Mouse (Mus musculus): ENCODE measurements around the gene Ddx58.

Ddx58 gene

DNA sequence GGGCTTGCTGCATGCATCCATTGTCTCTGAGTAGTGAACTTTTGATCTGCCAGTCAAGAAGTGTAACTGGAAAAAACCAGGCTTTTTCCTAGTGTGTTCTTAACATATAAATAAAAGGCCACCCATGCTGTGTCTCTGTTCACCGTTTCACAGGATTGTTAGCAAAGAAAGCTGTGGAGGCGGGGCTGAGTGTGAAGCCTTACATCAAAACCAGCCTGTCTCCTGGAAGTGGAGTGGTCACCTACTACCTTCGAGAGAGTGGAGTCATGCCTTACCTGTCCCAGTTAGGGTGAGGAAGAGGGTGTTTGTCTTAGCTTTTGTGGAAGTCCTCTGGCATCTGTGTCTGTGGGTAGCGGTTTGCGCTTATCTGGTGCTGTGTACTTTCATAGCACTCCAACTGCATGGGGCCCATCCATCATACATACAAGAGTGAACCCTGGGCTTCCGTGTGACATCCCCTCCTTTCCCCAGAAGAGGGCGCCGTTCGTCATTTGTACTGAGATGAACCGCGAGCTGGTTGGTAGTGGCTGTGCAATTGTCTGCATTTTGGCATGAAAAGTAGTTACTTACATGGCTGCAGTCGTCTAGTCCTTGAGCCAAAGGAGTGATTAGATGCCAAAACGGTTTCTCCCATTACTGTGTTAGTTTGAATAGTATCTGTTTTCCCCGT is 56.8 kb downstream of the Ddx58 start:
- peak; percentile 64 for DNase-seq (ENCODE audit: low read depth)

DNA sequence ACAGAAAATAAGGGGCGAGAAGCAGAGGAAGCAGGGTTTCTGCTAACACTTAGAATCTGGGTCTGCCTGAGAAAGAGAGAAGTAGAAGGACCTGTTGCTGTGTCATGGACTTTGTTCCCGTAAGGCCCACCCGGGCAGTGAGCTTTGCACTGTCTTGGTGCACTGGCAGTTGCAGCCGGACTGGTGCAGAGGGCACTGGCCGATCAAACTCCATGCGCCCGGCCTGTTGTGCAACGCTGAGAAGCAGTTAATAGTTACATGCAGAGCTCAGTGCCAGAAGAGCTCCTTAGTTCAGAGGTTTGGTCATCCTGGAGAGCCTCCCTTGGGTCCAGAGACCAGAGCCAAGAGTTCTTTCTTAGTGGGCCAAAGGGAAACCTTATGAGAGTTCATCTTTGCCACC is 57.9 kb downstream of the Ddx58 start:
- DNase-seq (ENCODE audit: low read depth), result no peak

DNA sequence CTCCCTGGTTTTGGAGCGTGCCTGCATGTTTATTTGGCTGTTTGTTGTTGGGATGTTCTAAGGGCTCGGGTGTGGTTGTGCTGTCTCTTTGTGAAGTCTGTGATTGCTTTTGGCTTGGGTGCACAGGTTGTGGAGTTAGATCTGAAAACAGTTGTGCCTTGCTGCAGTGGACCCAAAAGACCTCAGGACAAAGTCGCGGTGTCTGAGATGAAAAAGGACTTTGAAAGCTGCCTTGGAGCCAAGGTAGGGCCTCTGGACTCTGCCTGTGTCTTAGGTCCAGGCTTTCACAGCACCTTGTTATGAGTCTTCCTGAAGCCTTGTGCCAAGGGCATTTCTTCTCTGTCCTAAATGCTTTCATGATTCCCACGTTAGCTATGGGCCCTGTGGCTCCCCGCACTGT is 59.6 kb downstream of the Ddx58 start:
- DNase-seq (ENCODE audit: low read depth), result no peak

DNA sequence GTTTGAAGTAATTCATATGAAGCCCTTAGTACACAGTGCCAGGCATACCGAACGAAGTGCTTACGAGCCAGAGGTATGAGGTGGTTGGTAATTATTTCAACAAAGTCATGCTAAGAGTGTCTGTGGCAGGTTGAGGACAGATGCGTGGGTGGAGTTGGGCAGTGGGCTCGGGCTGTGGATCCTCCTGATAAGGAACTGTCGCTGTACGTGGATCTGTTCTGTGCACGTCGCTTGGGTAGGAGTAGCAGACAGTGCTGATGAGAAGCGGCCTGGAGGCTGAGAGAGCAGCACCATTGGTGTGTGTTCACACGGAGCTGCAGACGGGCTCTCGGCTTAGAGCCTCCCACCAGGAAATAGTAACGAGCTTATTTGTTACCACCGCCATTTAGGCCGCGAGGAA is 61.0 kb downstream of the Ddx58 start:
- DNase-seq (ENCODE audit: low read depth), result no peak

DNA sequence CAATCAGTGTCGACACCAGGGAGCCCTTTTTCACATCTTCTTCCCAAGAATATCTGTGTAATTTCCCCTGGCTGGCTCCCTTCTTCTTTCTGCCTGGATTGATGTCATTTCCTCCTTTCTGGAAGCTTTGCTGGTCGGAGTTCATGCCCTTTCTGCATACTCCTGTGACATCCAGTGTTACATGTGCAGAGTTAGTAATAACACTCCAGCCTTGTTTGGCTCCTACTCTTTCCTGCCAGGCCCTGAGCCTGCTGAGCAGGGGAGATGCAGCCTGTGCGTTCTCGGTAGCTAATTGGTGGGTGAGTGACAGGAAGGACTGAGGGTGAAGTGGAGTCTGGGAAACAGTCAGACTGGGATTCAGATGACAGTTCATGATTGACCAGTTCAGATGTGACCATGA is 65.3 kb downstream of the Ddx58 start:
- DNase-seq (ENCODE audit: low read depth), result no peak

DNA sequence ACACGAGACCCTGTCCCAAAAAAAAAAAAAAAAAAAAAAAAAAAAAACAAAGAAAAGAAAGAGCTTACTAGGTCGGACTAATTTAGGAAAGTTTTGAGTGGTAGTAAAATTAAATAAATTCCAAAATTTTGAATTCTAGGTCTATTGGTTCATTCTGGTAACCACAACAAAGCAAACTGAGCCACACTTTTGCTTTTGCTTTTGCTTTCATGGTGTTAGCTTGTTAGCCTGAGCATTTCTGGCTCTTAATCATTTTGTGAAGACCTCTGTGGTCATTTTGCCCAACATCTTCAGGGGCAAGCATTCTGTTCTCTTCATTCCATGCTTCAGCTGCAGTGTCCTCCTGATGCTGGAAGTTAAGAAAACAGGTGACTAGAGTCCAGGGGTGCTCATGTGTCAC is 67.3 kb downstream of the Ddx58 start:
- no peak for DNase-seq (ENCODE audit: low read depth)

DNA sequence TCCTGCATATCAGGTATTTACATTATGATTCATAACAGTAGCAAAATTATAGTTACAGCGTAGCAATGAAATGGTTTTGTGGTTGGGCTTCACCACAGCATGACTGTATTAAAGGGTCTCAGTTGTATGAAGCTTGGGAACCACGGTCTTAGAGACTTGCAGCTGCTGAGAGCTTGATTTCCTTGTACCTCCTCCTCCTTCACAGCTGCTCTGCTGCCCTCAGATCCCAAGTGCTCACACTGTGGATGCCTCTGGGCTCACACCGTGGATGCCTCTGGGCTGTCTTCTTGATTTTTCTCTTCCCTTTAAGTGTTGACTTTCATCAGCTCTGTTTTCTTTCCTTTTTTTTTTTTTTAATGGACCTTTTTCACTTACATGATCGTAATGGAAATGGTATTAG is 68.2 kb downstream of the Ddx58 start:
- DNase-seq (ENCODE audit: low read depth), result no peak

DNA sequence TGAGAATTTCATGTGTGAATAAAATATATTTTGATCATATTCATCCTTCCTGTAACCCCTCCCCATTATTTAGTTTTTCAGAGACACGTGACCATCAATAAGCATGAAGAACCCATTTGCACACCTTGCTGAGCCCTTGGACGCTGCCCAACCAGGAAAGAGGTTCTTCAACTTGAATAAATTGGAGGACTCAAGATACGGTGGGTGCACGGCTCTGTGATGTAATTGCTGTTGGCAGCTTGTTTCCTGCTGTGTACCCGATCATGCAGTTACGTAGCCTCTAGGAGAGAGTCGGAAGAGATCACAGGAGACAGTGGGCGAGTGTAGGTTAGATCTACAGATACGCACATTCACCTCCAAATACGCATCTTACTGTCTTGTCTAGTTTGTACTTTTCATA is 76.0 kb downstream of the Ddx58 start:
- no peak for DNase-seq (ENCODE audit: low read depth)

DNA sequence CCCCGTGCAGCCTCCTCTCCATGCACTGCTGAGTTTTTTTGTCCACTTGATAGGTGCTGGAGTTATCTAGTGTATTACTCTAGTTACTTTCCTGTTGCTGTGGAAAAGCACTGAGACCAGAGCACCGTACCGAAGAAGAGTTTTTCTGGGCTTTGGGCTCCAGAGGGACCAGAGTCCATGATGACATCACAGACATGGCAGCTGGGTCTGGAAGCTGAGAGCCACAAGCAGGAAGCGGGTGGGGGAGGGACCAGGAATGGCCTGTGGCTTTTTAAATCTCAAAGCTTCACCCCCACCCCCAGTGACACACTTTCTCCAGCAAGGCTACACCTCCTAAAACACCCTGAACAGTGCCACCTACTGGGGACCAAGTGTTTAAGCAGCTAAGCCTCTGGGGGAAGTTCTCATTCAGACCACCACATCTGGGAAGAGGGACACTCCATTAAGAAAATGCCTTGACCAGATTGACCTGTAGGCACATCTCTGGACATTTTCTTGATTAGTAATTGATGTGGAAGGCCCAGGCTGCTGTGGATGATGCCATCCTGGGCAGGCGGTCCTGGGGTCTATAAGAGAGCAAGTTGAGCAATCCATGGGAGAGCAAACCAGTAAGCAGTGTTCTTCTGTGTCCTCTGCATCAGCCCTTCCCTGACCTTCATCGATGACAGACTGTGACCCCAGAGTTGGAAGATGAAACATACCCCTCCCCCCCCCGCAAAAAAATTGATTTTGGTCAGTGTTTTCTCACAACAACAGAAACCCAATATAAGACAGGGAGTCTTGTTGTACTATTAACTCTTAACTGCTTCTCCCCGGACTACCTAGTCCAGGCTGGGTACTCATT is 78.8 kb downstream of the Ddx58 start:
- no peak for DNase-seq (ENCODE audit: low read depth)

DNA sequence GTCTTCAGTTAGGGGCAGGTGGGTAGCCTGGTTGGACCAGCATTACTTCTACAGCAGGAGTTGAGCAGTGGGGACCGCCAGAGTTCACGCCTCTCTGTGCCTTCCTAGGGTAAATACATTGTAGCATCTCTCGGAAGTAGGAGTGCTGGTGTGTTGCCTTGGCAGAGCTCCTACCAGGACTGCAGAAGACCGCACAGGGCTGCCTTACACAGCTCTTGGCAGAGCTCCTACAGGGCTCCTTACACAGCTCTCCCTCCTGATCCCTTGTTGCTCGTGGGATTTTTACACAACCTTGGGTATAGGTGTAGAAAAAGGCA is 81.4 kb downstream of the Ddx58 start:
- no peak for DNase-seq (ENCODE audit: low read depth)

DNA sequence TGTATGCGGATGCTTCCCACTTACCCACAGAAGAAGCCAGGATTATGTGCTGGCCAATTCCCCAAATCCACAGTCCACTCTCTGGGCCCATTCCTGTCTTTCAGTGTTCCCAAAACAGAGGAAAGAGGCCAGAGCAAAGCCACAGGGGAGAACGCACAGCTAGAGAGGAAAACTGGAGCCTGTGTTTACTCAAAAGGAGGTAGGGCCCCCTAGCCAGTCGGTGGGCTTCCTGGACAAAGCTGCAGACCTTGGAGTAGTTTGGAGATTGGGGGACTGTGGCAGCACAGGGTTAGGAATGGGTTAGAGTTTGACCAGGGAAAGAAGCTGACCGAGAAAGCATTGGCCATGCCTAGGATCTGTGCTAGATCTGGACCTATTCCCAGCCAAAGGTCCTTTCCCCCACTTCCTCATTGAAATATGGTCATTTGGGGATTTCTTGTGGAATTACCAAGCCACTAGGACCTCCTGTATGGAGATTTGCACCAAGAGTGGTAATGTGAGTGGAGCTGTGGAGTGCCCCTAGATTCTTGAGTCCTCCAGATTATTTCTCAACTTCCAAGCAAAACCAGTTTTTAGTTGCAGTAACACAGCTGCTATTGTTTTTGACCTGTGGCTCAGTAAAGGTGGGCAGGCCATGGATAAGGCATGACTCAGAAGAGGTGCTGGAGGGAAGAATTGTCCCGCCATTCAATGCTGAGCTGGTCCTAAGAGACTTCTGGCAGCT is 82.0 kb downstream of the Ddx58 start:
- no peak for DNase-seq (ENCODE audit: low read depth)

DNA sequence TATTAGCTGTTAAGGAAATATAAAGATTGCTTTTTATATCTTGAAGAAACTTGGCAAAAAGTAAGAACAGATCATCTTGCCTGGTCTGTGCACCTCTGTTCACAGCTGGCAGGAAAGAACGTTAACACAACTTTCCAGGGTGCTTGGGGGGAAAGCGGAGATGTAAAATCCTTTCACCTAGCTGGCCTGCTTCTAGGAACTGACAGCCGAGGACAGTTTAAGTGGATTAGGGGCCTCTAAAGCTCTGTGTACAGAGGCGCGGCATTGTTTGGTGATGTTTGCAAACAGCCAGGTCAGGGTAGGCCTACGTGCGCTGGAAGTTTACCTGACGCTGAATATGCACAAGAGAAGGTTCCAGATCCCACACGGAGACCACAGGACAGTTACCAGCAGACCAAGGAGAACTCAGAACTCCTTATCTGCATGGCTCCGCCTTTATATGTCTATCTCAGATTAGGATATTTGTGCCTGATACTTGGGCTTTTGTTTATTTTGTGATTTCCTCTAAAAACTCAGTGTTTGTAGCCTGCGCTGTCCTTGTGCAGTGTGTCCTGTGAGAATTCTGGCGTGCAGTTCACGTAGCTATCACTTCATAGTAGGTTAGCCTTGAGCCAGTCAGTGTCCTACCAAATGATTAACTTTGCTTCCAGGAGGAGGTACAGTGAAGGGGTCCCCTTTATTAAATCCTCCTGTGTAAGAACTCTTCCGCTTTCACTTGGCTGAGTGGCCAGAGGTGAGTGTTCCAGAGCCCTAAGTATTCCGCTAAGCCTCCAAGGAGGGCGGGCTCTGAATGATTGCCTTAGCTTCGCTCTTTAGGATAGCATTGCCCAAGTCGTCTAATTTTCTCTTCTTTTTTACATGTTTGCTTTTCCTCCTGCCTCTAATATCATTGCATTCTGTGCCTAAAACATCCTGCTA is 82.8 kb downstream of the Ddx58 start:
- DNase-seq (ENCODE audit: low read depth), result no peak

DNA sequence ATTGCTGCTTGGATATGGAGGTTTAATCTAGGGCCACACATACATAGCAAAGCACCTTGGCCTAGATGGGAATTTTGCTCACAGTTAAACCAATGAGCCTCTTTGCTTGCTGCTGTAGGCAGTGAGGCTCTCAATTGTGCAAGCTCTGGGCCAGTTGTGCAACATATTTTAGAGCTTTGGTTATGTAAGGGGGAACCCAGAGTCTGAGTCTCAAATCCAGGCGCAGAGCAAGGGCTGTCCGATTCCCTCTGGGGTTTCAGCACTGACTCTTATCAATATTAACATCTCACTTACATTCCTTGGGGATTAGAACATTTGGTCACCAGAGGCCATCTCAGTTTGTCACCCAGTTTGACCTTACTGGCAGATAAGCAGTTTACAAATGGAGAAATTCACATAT is 83.5 kb downstream of the Ddx58 start:
- DNase-seq (ENCODE audit: low read depth), result peak; percentile 73

DNA sequence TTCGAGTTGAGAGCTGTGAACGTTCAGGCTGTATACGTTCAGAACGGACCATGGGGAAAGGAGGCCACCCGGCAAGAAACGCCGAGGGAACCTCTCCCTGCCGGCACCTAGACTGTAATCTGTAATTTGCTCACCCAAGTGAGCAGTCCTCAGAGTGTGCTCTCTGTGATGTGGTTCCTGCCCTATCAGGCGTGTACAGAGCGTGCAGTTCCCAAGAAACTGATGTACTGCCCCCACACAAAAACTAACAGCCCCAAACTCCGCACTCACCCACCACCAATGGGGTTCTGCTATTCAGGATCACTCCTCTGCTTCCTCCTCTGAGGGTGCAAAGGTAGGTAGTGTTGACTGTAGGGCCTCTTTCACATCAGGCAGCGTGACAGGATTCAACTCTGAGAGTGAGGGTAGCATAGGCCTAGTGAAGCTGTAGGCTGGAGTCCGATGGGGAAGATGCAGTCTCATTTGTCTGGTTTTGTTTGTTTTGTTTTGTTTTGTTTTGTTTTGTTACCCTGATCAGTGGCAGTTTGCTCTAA is 84.1 kb downstream of the Ddx58 start:
- DNase-seq (ENCODE audit: low read depth), result no peak

DNA sequence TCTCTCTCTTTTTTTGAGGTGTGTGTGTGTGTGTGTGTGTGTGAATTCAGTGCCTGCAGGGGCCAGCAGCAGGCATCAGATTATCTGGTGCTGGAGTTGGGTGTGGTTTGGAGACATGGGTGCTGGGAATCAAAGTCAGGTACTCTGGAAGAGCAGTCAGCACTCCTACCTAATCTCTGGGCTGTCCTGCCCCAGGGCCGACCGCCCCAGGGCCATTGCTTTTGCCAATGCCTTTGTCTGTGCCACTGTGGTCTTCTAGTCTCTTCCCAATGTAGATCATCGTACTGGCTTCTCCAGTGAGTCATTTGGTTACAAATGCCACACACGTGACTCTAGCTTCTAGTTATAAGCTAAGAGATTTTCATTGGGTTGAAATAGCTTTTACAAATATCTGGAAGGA is 84.9 kb downstream of the Ddx58 start:
- no peak for DNase-seq (ENCODE audit: low read depth)

Measured in NIH3T3 (cell line).